Mouse (Mus musculus) neural tube, embryonic 10.5 days (tissue): ENCODE results near the gene Ccdc188.
A peak's percentile ranks its signal among the peaks of the same experiment; 100 is the strongest.

Experiments used
- DNase-seq: peaks from one replicate; pipeline ENCODE4 v3.0.0-alpha.2; 2017; ENCODE audit warnings: low spot score; ENCODE audit errors: extremely low spot score

Ccdc188 gene

DNA sequence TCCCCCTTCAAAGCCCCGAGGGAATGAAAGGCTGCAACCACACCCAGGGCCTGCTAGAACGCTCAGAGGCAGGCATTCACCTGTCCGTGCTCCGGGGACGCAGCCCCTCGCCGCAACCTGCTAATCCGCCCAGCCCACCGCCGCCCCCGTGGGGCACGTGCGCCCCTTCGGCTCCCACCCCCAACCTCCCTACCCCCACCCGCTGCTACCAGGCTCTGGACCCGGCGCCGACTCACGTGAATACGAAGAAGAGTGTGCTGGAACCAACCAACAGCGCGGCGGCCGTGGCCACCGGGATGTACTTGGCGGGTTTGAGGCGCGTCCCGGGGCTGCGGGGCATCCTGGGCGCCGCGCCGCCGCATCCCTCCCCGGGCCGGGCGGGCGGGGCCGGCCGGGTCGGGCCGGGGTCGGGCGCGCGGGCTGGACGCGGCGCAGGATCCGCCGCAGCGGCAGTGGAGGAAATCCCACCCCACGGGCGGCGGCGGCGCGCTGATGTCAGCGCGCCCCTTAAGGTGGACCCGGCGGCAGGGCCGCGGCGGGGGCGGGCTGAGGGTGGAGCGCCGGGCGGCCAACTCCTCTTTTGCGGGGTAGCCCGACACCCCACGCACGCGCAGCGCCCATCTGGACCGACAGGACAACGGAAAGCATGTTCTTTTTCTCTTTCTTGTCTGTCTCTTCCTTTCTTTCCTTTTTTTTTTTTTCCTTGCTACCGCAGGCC is 17.2 kb downstream of the Ccdc188 start, which contains the start of gene Zdhhc8:
Gene Zdhhc8, minus strand, starts transcription at position 466 of the 718 bp plus-strand sequence.
- peak; percentile 67 for DNase-seq

DNA sequence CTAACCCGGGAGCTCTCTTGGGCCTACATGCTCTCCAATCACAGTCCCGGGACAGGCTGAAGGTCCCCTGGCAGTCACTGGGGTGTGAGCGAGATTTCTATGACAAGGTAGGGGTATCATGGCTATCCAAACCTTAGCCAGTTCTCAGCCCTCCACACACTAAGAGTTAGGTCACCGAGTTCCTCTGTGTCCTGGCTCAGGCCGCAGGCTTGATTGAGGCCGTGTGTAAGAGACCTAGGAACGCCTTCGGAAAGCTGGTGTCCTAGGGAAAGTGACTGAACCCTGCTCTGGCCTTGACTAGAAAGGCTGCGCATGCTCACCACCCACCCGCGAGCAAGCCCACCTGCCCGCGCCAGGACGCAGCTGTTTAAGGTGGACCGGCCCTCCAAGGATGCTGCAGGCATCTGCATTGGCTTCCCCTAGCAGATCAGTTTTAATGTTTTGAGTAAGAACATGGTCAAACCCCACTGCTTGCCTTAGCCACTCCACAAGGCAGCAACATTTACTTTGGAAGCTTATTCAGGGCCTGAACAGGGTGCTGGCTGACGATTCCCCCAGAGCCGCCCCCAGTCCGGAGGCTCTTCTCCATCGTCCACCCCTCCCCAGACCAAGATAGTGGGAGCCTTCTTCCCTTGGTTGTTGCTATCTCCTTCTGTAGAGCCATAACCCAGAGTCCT is 17.8 kb downstream of the Ccdc188 start:
- DNase-seq: peak; percentile 68

DNA sequence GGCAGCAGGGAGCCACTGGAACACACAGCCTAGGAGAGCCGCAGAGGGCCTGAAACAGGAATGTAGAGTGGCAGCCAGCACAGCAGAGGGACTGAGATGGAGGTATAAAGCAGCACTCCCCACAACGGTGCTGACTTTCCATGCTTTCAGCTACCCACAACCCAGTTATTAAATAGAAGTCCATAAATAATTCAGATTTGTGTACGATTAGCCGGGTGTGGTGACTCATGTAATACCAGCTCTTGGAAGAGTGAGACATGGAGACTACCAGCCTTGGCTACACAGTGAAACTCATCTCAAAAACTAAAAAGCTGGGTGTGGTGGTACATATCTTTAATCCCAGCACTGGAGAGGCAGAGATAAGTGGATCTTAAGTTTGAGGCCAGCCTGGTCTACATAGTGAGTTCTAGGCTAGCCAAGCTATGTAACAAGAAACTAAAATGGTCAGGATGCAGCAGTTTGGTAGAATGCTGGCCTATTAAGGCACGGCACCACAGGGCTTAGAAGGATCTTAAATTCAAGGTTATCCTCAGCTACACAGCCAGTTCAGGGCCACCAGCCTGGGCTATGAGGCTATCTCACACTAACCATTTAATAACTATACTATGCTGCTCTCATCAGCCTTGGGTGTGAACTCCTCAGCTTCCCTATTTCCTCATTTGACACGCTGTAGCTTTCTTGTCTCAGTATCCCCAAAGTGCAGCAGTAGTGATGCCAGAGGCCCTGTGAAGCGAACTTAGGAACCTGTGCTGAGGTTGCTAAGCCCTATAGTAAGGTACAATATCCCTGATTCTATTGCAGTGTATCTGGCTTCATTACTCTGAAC is 19.2 kb downstream of the Ccdc188 start:
- DNase-seq: no peak

DNA sequence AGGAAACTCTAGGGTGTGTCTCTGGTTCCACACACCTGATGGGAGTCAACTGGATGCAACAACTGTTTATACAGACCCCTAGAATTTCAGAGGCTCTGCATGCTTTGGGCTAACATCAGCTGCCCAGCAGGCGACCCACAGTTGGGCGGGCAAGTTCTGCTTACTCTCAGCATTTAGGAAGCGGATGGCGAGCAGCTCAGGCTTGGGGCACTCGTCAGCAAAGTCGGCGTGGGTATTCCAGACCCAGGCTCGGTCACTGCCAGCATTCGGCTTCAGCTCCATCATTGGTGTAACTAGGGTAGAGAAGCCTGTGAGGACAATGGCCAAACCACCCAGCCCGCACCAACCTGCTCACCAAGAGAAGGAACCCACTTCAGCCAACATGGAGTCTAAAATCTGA is 23.9 kb downstream of the Ccdc188 start:
- DNase-seq: no peak

DNA sequence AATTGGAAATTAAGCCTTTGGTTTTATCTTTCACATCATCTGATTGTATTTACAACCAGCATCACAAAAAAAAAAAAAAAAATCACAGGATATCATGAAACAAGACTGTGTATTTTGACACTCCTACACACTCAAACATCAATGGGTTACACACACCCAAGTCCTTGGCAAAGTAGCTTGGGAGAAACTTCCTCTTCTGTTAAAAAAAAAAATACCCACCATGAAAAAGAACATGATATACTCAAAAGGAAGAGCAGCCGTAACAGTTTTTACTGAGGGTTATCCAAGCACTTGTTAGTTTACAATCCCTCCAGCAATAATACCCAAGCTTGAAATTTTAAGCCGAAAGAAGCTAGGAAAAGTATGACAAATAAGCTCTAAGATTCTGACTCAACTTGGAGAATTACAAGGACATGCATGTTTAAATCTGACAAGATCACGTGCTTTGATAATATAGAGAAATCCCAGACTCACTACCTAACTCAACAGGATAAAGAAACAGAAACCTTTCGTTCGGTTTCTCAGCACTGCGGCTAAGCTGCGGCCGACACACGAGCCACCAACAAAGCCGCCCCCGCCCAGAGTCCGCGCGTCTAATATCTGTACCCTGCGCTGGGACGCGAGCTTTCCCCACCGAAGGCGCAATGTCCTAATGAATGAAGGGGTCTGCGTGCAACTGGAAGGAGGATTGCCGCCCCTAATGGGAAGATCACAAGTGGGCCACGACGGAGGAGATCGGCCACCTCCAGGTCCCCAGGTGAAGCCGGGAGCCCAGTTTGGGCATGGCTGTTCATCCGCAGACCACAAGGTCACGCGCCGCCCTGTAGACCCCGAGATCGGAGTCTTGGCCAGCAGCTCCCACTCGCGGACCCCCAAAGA is 30.1 kb downstream of the Ccdc188 start:
- no peak for DNase-seq

DNA sequence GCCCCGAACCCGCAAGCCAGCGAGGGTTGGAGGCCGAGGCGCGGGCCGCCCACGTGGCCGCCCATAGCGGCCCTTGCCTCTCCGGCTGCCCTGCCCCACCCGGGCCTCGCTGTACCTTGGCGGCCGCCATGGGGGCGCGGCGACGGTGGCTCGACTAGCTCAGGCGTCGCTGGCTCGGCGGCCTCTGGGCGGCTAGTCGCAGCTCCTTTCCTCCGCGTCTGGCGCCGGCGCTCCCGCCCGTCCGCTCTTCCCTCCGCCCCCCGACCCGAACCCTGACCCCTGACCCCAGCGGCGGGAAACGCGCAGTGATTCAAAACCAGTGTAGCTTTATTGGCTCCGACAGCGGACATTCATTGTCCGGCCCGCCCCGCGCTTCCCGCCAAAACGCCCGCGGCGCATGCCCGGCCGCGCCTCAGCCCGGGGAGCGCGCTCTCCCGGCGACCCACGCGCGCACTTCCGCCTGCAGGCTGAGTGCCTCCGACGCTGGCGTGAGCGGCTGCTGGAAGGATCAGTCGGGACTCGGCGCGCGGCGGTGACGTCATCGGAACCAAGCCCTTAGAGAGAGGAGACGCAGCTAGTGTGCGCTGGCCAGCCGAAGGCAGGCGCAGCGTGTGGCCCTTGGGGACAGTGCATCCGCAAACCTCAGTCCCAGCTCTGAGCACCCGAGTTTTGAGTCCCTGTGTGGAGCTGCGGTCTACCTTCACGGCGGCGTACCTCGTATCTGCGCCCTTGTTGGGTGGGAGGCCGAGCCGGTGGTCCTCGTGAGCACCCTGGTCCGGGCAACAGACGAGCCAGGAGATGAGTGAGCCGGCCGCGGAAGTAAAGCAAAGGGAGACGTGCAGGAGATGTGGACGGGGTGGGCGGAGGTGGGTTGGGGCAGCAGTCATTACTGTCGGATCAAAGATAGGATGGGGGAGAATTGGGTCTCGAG is 31.0 kb downstream of the Ccdc188 start, which contains the start of the genes Trmt2a and Ranbp1:
Gene Trmt2a, plus strand, starts transcription at position 247 of the 931 bp plus-strand sequence.
Gene Ranbp1, minus strand, starts transcription at position 300 of the 931 bp plus-strand sequence.
- DNase-seq: peak; percentile 98

DNA sequence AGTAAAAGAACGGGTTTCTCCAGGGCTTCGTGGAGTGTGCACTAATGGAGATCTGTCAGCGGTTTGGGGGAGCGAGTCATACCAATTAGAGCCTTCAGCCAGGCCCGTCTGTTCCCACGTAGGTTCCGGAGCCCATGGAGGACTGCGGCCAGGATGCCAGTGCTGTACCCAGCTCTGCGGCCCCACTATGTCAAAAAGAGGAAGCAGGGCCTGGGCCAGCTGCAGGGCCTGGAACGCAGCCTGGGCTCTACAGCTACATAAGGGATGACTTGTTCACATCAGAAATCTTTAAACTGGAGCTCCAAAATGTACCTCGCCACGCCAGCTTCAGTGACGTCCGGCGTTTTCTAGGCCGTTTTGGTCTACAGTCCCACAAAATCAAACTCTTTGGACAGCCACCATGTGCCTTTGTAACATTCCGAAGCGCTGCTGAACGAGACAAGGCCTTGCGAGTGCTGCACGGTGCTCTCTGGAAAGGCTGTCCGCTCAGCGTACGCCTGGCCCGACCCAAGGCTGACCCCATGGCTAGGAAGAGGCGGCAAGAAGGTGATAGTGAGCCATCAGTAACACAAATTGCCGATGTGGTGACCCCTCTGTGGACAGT is 31.8 kb downstream of the Ccdc188 start:
- DNase-seq: peak; percentile 57

DNA sequence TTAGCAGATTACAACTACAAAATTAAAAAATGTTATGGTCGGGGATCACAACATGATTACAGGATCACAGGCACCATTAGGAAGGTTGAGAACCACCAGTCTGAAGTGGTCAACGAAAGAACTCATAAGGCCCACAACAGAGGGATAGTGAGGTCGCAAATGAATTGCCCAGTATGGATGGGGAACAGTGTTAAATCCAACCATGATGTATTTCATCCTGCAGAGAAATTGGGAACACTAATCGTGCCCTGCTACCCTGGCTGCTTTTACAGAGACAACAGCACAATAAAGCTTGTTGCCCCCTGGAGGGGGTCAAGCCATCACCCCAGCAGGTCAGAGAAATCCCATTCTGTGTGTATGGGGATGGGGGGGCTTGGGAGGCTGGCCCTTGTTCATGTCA is 32.6 kb downstream of the Ccdc188 start:
- DNase-seq: no peak

DNA sequence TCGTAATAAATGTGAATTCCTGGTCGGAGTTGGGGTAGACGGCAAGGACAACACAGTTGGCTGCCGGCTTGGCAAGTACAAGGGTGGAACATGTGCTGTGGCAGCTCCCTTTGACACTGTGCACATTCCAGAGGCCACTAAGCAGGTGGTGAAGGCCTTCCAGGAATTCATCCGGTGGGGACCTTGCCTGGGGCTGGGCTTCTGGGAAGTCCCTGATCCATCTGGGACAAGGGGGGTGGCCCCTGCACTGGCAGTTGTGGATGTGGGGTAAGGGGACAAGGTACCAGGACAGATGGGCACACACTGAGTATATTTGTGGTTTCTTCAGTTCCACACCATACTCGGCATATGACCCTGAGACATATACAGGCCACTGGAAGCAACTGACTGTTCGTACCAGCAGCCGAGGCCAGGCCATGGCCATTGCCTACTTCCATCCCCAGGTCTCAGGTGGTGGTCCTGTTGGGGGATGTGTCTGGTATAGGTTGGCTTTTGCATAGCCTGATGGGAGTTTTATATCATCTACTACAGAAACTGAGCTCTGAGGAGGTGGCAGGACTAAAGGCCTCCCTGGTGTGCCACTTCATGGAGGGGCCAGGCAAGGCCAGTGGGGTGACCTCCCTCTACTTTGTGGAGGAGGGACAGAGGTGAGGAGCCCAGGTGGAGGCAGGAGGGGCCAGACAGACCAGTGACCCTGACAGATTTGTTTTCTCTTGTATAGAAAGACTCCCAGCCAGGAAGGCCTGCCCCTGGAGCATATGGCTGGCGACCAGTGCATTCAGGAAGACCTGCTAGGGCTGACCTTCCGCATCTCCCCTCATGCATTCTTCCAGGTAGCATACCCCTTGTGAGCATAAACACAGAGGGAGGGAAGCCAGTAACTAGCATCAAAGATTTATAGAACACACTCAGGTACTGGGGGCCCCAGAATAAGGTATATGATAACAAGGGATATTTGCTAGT is 33.4 kb downstream of the Ccdc188 start:
- DNase-seq: no peak

DNA sequence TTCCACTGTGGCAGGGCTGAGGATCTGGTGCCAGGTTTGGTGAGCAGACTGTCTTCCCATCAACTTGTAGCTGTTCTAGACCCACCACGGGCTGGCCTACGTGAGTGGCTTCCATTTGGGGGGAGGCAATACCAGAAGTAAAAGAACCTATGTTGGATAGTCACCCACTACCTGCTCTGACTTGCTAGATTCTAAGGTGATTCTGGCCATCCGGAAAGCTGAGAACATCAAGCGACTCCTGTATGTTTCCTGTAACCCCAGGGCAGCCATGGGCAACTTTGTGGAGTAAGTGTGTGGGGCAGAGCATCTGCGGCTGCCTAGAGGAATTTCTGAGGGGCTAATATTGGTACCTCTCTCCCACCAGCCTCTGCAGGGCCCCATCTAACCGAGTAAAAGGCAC is 35.1 kb downstream of the Ccdc188 start:
- DNase-seq: no peak

DNA sequence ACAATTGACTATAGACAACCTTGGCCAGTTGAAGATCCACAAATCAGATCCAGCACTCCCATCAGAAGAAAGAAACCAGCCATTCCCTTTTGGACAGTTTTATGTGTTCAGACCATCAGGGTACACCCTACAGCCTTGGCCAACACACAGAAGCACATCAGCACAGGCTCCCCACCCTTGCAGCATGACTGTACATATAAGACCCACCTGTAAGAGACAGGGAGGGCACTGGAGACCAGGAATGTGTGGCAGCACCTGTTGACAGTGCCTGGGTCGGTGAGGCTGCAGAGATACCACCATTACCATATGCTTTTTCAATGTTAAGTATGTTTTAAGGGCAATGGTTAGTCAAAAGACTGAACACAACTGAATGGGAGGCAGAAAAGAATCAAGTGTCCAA is 36.2 kb downstream of the Ccdc188 start:
- DNase-seq: no peak

DNA sequence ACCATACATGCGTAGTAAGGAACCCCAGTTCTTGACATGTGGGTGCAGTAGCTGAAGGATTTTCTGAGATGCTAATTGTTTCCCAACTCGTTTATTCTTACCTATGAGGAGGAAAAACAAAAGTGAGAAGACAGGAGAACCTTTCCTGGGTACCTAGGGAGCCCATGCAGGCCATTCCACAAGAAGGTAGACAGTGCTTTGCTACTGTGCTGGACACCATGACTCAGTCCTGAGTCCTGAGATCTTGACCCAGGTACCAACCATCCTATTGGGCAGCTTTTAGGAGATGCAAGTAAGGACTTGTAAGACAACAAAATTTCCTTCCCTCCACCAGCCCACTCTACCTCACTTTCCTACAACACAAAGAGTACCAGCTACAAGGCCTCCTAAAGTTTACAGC is 40.5 kb downstream of the Ccdc188 start, which contains the start of gene Gm49776:
Gene Gm49776, minus strand, starts transcription at position 101 of the 400 bp plus-strand sequence.
- no peak for DNase-seq

DNA sequence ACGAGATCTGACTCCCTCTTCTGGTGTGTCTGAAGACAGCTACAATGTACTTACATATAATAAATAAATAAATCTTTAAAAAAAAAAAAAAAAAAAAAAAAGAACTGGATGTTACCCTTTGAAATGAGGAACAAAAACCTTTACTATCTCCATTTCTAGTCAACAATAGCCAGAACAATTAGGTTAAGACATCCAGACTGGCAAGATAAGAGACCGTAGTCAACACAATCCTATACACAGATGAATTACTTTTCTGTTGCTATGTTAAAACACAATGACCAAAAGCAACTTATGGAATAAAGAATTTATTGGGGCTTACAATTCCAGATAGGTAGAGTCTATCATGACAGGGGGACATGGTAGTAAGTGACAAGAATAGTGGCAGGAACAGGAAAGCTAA is 47.3 kb downstream of the Ccdc188 start:
- DNase-seq: no peak

DNA sequence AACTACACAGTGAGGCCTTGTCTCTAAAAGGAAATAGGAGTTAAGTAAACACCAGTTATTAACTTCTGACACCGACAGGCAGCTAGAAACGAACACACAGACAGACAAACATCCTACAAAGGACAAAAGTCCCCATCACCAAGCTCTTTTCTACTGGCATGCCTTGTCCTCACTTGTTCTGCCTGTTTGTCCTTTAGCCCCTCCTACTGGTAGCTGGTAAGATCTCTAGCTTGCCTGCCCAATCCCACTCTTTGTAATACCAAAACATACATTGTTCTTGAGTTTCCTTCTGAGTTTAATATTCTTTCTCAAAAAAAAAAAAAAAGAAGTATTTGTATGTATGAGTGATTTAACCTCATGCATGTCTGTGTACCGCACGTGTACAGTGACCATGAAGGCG is 50.5 kb downstream of the Ccdc188 start:
- DNase-seq: no peak
